In genomic region chr10:90599726-90600531, GRCm38 (mm10) we compare ENCODE assay signal across 15 mouse cellular contexts.
DNase-seq lines count a peak whose midpoint lies in the region; ATAC-seq and TF ChIP-seq lines count a peak whose summit lies in the region.
"Had no signal": no experiment of that assay in that cellular context is flagged by ENCODE, and none has a peak within 500 bp of the region (broad histone marks: within the 10 kb centered on the region; RNA-seq: fewer than 3 reads in every experiment).

No protein-coding gene starts in this region.

- no peaks in the 10 kb centered on the region for H3K36me3 ChIP-seq in hindbrain, postnatal 0 days (ENCODE audit: insufficient read depth, low read length)
- no peaks in the 10 kb centered on the region for H3K36me3 ChIP-seq in hindbrain, embryonic 10.5 days
- H3K36me3 ChIP-seq: embryonic facial prominence, embryonic 12.5 days; heart, embryonic 12.5 days; liver, embryonic 15.5 days had no signal

- no peak overlapping the region for H3K27ac ChIP-seq in hindbrain, postnatal 0 days
- H3K27ac ChIP-seq in hindbrain, embryonic 10.5 days, result no peak overlapping the region
- H3K27ac ChIP-seq: embryonic facial prominence, embryonic 12.5 days; liver, embryonic 15.5 days had no signal

- no peak overlapping the region for H3K4me3 ChIP-seq in hindbrain, postnatal 0 days (ENCODE audit: low read length)
- H3K4me3 ChIP-seq in hindbrain, embryonic 10.5 days, result no peak overlapping the region
- H3K4me3 ChIP-seq: embryonic facial prominence, embryonic 12.5 days; heart, embryonic 12.5 days; liver, embryonic 15.5 days; megakaryocyte, embryonic 14.5 days had no signal

- no peak overlapping the region for H3K9ac ChIP-seq in hindbrain, postnatal 0 days (replicated peaks; ENCODE audit: low read length)
- H3K9ac ChIP-seq: embryonic facial prominence, embryonic 12.5 days; heart, embryonic 12.5 days; liver, embryonic 15.5 days had no signal

- H3K9me3 ChIP-seq in hindbrain, postnatal 0 days (ENCODE audit: low read length), result no peaks in the 10 kb centered on the region
- H3K9me3 ChIP-seq in hindbrain, embryonic 10.5 days, result no peaks in the 10 kb centered on the region
- H3K9me3 ChIP-seq: embryonic facial prominence, embryonic 12.5 days; heart, embryonic 12.5 days; liver, embryonic 15.5 days had no signal

- ATAC-seq in hindbrain, postnatal 0 days, result 0 out of 2 replicates have a peak, but pooled peaks have one; percentile 43
- ATAC-seq in megakaryocyte, adult 5-6 weeks (ENCODE audit: poor library complexity, severe bottlenecking), result no peak
- ATAC-seq: lung, postnatal 0 days had no signal

- H3K4me1 ChIP-seq in hindbrain, postnatal 0 days (ENCODE audit: insufficient read depth, low read length), result 0 out of 2 replicates have a peak, but pooled peaks cover 4% of the 10 kb centered on the region
- peaks cover 9% of the 10 kb centered on the region for H3K4me1 ChIP-seq in hindbrain, embryonic 10.5 days (replicated peaks)
- H3K4me1 ChIP-seq: heart, embryonic 12.5 days; liver, embryonic 15.5 days; megakaryocyte, embryonic 14.5 days had no signal

- DNase-seq in hindbrain, postnatal 0 days (ENCODE audit: low spot score), result peak; percentile 28
- no peak for DNase-seq in hindbrain, embryonic 10.5 days (ENCODE audit: low spot score)
- peak; percentile 97 for DNase-seq in brain, adult 2 months (ENCODE audit: low read depth, low spot score)
- peak; percentile 85 to 88 for DNase-seq in cerebellum, adult 18-20 months
- peak; percentile 80 to 85 for DNase-seq in cerebellum, postnatal 36 days
- no peak for DNase-seq in embryo, embryonic 9.5 days (ENCODE audit: extremely low spot score)
- DNase-seq in thymus, postnatal 25 days, result no peak
- DNase-seq: kidney, adult 18-20 months; kidney, postnatal 25 days had no signal

- no peaks in the 10 kb centered on the region for H3K27me3 ChIP-seq in hindbrain, postnatal 0 days (ENCODE audit: insufficient read depth, low read length)
- H3K27me3 ChIP-seq in hindbrain, embryonic 10.5 days (ENCODE audit: insufficient read depth, poor library complexity, severe bottlenecking), result no peaks in the 10 kb centered on the region
- H3K27me3 ChIP-seq: embryonic facial prominence, embryonic 12.5 days; heart, embryonic 12.5 days; liver, embryonic 15.5 days; megakaryocyte, embryonic 14.5 days had no signal

- no peak for TF ChIP-seq CTCF in hindbrain, postnatal 0 days (IDR thresholded peaks at IDR 0.05; ENCODE audit: low read depth)

- 67% methylated on average over 14 of the region's 14 CpGs for WGBS in hindbrain, postnatal 0 days
- 89% methylated on average over 14 of the region's 14 CpGs for WGBS in hindbrain, embryonic 10.5 days

- H3K4me2 ChIP-seq in hindbrain, postnatal 0 days (ENCODE audit: low read depth, low read length), result no peak overlapping the region
- H3K4me2 ChIP-seq: embryonic facial prominence, embryonic 12.5 days; heart, embryonic 12.5 days; liver, embryonic 15.5 days had no signal

Comparison
In these comparisons a context has a peak if more than half of its experiments do, and no peak if none do; other contexts are left out.
1. DNase-seq: peak in hindbrain, postnatal 0 days (single experiment), brain, adult 2 months (single experiment), cerebellum, adult 18-20 months (2 of 2) and cerebellum, postnatal 36 days (2 of 2); none in hindbrain, embryonic 10.5 days (single experiment), embryo, embryonic 9.5 days (single experiment) and thymus, postnatal 25 days (single experiment).